Mouse (Mus musculus): Measurements from ENCODE around the gene Rnf13. TPM values are rescaled to one million over a fixed set of nuclear protein-coding genes. Genes with fewer than 3 reads are reported as not detected.

The Rnf13 gene
- polyA plus RNA-seq, 1 experiment from 2014 or later: 95.1 TPM

GRCm38 (mm10) chr3:57882945-57883344 is 147.1 kb downstream of the Rnf13 start:
- no peak overlapping the region for H3K9ac ChIP-seq (ENCODE audit: low read depth, low read length)
- ATAC-seq (ENCODE audit: low read depth) (no peak), DNase-seq (ENCODE audit: low spot score) (no peak)
- no peaks in the 10 kb centered on the region for H3K4me1 ChIP-seq (ENCODE audit: control insufficient read depth, insufficient read depth, low read length)
- no peaks in the 10 kb centered on the region for H3K36me3 ChIP-seq (ENCODE audit: control insufficient read depth, insufficient read depth, low read length)
- no peaks in the 10 kb centered on the region for H3K27me3 ChIP-seq (replicated peaks; ENCODE audit: control insufficient read depth, insufficient read depth, low read length)
- whole genome bisulfite sequencing: 68% methylated on average over 3 of the region's 3 CpGs
- H3K27ac ChIP-seq (replicated peaks; ENCODE audit: low read depth, low read length): no peak overlapping the region
- 0 out of 2 replicates have a peak, but pooled peaks cover 5% of the 10 kb centered on the region for H3K9me3 ChIP-seq (ENCODE audit: control insufficient read depth, low read length)
- no peak overlapping the region for H3K4me3 ChIP-seq (ENCODE audit: low read depth, low read length)
- H3K4me2 ChIP-seq (ENCODE audit: low read depth, low read length): no peak overlapping the region

Other genes with a start within 250 kb of the Rnf13 start
- 30.2 and 30.9 TPM in 2 replicates for gene Wwtr1, start 160.2 kb upstream of the Rnf13 start, polyA plus RNA-seq (2014; fragmentation: Nextera tagmentation; extraction: Ambion mirVana)
- gene Commd2, start 84.3 kb upstream of the Rnf13 start, polyA plus RNA-seq (2014; fragmentation: Nextera tagmentation; extraction: Ambion mirVana): 81.6 and 84.7 TPM in 2 replicates
- 0.14 TPM in 1 of 2 replicates, not detected in the other for gene Ankub1, start 43.3 kb upstream of the Rnf13 start, polyA plus RNA-seq (2014; fragmentation: Nextera tagmentation; extraction: Ambion mirVana)
- 150 and 165 TPM in 2 replicates for gene Pfn2, start 112.0 kb downstream of the Rnf13 start, polyA plus RNA-seq (2014; fragmentation: Nextera tagmentation; extraction: Ambion mirVana)

Measured in embryonic facial prominence, embryonic 14.5 days (tissue).